Mouse (Mus musculus) hindbrain, postnatal 0 days (tissue): ENCODE data around the gene Engase. TPM values are rescaled to one million over a fixed set of nuclear protein-coding genes. Genes with fewer than 3 reads are reported as not detected.

Experiments
- ATAC-seq: fragments of 200-750 bp; cut with Nextera tagmentation; 2 replicates; pipeline ENCODE4 v1.8.0; 2017; ENCODE audit warnings: mild to moderate bottlenecking, moderate TSS enrichment, moderate library complexity
- DNase-seq: peaks from one replicate; pipeline ENCODE4 v3.0.0-alpha.2; 2015; ENCODE audit warnings: low spot score
- H3K27ac ChIP-seq: fragments of 300-500 bp; sonication (generic); 2 replicates; pipeline ENCODE4 v1.5.1; 2014; ENCODE audit warnings: mild to moderate bottlenecking
- H3K27me3 ChIP-seq: fragments of 300-500 bp; sonication (generic); 2 replicates; pipeline ENCODE4 v1.6.1; 2014; ENCODE audit warnings: low read length, mixed read lengths; ENCODE audit not compliant: insufficient read depth
- H3K36me3 ChIP-seq: fragments of 300-500 bp; sonication (generic); 2 replicates; pipeline ENCODE4 v1.6.1; 2014; ENCODE audit warnings: low read length, mixed read lengths; ENCODE audit not compliant: insufficient read depth
- H3K4me1 ChIP-seq: fragments of 300-500 bp; sonication (generic); 2 replicates; pipeline ENCODE4 v1.6.1; 2014; ENCODE audit warnings: antibody characterized with exemption, low read length, mixed read lengths; ENCODE audit not compliant: insufficient read depth
- H3K4me2 ChIP-seq: fragments of 300-500 bp; sonication (generic); 2 replicates; pipeline ENCODE4 v1.6.1; 2014; ENCODE audit warnings: low read depth, mild to moderate bottlenecking, low read length, moderate library complexity, mixed read lengths
- H3K4me3 ChIP-seq: fragments of 300-500 bp; sonication (generic); 2 replicates; pipeline ENCODE4 v1.5.1; 2014; ENCODE audit warnings: low read length
- H3K9ac ChIP-seq: fragments of 300-500 bp; sonication (generic); replicated peaks from 2 replicates; pipeline ENCODE4 v1.6.1; 2014; ENCODE audit warnings: mild to moderate bottlenecking, low read length, moderate library complexity, mixed read lengths
- H3K9me3 ChIP-seq: fragments of 300-500 bp; sonication (generic); 2 replicates; pipeline ENCODE4 v1.6.1; 2016; ENCODE audit warnings: low read length, mixed read lengths
- CTCF ChIP-seq: IDR thresholded peaks from 2 replicates; pipeline ENCODE4 v1.5.1; 2016; ENCODE audit warnings: antibody characterized with exemption, control low read depth, low read depth
- WGBS: fragments of 180-500 bp; shearing (Covaris S2); extraction: QIAGEN DNeasy Blood & Tissue Kit; methylation state at CpG from one replicate; pipeline ENCODE4 v1.1.7; 2014; 5-methylcytosine and 5-hydroxymethylcytosine counted together
- polyA plus RNA-seq: library from polyadenylated mRNA; unstranded; fragments of >200 nt; fragmentation: Nextera tagmentation; extraction: Ambion mirVana; gene quantifications from 2 replicates; pipeline ENCODE4 v1.2.1, GENCODE M21; 2015
- total RNA-seq: library from RNA; depleted of rRNA; stranded (reverse); fragments of >200 nt; gene quantifications from 2 replicates; pipeline ENCODE4 v1.2.3, GENCODE M21; 2014

Gene Engase
- total and polyA plus RNA-seq, 2 experiments from 2014 or later, result 6.5 to 9.0 TPM

DNA sequence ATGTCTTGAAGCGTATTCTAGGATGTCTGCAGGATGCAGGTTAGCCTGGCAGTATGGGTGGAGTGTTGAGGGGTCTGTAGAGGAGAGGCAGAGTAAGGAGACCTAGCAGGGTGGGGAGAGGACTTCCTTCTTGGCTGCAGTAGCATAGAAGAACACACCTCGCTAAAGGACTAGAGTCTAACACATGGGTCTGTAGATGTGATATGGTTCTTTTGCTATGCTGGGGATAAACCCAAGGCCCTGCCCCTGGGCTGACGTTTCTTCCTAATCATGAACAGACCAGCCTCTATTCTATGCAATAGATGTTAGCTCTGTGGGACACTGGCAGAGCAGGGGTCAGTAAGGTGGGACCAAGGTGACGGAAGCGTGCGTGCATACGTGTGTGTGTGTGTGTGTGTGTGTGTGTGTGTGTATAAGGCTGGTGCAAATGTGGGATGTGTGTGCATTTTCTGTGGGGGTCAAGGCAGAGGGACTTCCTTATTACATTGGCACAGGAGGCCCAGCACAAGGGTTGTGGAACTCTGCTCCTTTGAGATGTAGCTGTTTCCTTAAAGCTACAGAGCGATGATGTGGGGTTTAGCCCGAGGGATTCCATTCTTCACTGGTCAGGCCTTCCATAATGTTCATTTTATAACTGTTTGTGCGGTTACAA lies 7.0 kb upstream of the Engase start:
- Histone ChIP-seq H3K4me3 (no peak overlapping the region), H3K9me3 (no peaks in the 10 kb centered on the region), H3K36me3 (no peaks in the 10 kb centered on the region), H3K4me2 (no peak overlapping the region), H3K27me3 (no peaks in the 10 kb centered on the region), H3K27ac (no peak overlapping the region), H3K4me1 (no peaks in the 10 kb centered on the region), H3K9ac (no peak overlapping the region)
- DNase-seq (no peak), ATAC-seq (no peak)
- 82% methylated on average over 10 of the region's 10 CpGs for WGBS
- TF ChIP-seq CTCF, result no peak

DNA sequence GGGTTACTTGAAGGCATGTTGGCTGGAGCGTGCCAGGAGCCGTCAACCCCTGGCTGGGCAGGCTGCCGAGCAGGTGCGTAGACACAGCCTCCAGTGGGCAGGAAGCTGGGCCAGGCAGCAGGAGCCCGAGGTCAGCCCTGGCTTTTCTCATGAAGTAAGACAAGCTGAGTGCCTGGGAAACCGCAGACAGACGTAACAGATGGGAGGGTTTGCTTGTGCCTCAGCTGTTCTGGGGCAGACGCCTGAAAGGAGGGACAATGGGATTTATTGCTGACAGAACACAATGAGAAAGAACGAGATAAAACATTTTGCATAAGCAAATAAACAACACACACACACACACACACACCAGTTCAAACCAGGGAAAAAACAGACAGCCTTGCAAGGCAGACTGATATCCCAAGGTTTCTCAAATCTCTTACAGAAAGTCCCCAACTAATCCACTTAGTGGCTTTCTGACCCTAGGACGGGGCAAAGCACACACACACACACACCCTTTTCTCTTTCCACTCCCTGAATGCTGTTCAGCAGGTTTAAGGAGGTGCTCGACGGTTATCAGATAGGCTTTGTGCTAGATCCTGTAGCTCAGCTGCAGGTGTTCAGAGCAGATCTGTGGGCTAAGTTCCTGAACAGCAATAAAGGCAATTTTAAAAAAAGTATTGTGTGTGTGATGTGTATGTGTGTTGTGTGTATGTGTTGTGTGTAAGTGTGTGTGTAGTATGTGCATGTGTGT lies 6.2 kb upstream of the Engase start:
- ATAC-seq (no peak), DNase-seq (peak; percentile 53)
- H3K4me1 ChIP-seq, result no peaks in the 10 kb centered on the region
- H3K4me3 ChIP-seq, result no peak overlapping the region
- WGBS, result 18% methylated on average over 12 of the region's 12 CpGs
- no peak for TF ChIP-seq CTCF
- no peak overlapping the region for H3K4me2 ChIP-seq
- no peaks in the 10 kb centered on the region for H3K36me3 ChIP-seq
- 0 out of 2 replicates have a peak overlapping the region, but pooled peaks have one; percentile 16 for H3K27ac ChIP-seq
- H3K9ac ChIP-seq, result no peak overlapping the region
- H3K27me3 ChIP-seq, result no peaks in the 10 kb centered on the region
- H3K9me3 ChIP-seq, result no peaks in the 10 kb centered on the region

DNA sequence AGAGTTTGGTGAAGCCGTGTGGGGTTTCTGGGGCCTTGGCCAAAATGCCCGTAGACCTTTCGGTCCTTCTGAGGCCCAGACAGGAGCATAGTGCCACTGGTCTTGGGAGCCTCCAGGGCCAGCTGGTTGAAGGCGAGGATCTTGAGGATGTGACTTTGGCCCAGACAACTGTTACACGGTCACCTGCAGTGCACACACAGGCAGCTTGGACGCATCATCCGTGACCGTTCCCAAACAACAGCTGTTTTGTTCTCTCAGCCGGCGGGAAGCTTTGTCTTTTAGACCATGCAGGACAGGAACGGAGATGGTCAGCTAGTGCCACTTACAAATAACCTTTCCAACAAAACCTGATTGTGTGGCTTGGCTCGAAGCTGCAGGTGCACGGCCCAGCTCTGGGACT lies 5.0 kb upstream of the Engase start:
- no peaks in the 10 kb centered on the region for H3K36me3 ChIP-seq
- WGBS, result 40% methylated on average over 13 of the region's 13 CpGs
- TF ChIP-seq CTCF, result no peak
- ATAC-seq, result no peak
- H3K27ac ChIP-seq, result no peak overlapping the region
- no peak overlapping the region for H3K4me2 ChIP-seq
- H3K9me3 ChIP-seq, result no peaks in the 10 kb centered on the region
- no peak overlapping the region for H3K9ac ChIP-seq
- no peaks in the 10 kb centered on the region for H3K27me3 ChIP-seq
- DNase-seq, result no peak
- no peak overlapping the region for H3K4me3 ChIP-seq
- H3K4me1 ChIP-seq, result no peaks in the 10 kb centered on the region

DNA sequence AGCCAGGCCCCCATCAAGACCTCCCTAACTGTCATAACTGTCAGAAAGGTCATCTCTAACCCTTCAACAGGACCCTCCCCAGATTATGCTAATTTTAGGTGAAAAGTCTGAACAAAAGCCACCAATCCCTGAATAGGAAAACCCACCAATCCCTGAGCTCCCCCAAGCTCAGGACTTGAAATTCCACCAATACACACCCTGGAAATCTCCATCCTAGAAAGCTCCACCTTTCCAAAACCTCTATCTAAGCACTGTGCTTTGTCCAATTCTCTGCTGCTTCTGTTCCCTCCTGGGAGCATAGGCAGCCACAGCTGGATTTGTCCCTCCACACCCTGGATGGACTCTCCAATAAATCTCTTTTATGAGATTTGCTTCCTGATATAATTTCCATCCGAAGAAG lies 3.5 kb upstream of the Engase start:
- H3K9me3 ChIP-seq, result no peaks in the 10 kb centered on the region
- no peak overlapping the region for H3K4me3 ChIP-seq
- no peak overlapping the region for H3K27ac ChIP-seq
- no peaks in the 10 kb centered on the region for H3K36me3 ChIP-seq
- ATAC-seq (no peak), DNase-seq (no peak)
- 93% methylated on average over 1 of the region's 1 CpGs for WGBS
- no peak overlapping the region for H3K4me2 ChIP-seq
- no peak overlapping the region for H3K9ac ChIP-seq
- H3K27me3 ChIP-seq, result no peaks in the 10 kb centered on the region
- 0 out of 2 replicates have a peak, but pooled peaks cover 7% of the 10 kb centered on the region for H3K4me1 ChIP-seq
- no peak for TF ChIP-seq CTCF

DNA sequence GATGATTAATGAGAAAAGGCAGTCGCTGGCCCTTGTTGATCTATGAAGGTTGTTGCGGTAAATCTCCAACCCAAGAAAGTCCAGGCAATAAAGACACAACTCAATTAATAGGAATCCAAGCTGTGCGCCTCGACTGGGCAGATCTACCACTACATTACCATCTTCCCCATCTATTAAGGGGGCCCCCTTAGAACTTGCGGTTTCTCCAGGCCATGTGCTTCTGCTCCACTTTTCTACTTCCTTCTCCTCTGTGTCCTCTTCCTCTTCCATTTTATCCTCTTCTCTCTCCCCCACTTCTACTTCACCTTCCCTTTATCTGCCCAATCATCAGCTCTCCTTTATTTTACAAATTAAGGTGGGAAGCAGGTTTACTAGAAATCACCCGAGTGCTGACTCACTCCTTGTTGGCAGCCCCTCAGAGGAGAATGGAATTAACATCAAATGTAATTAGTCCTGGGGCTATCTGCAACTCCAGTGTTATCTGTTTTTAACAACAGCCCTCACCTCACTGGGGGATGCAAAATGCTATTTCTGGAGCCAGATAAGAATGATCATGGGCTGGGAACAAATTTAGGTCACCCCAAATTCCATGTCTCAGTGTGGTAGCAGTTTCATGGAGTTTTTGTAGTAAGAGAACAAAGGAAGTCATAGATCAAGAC lies 2.7 kb upstream of the Engase start:
- Histone ChIP-seq H3K4me3 (no peak overlapping the region), H3K27ac (no peak overlapping the region), H3K27me3 (no peaks in the 10 kb centered on the region), H3K9ac (no peak overlapping the region), H3K9me3 (no peaks in the 10 kb centered on the region), H3K4me2 (no peak overlapping the region), H3K4me1 (0 out of 2 replicates have a peak, but pooled peaks cover 7% of the 10 kb centered on the region), H3K36me3 (no peaks in the 10 kb centered on the region)
- WGBS, result 81% methylated on average over 6 of the region's 6 CpGs
- TF ChIP-seq CTCF, result no peak
- DNase-seq (no peak), ATAC-seq (no peak)

DNA sequence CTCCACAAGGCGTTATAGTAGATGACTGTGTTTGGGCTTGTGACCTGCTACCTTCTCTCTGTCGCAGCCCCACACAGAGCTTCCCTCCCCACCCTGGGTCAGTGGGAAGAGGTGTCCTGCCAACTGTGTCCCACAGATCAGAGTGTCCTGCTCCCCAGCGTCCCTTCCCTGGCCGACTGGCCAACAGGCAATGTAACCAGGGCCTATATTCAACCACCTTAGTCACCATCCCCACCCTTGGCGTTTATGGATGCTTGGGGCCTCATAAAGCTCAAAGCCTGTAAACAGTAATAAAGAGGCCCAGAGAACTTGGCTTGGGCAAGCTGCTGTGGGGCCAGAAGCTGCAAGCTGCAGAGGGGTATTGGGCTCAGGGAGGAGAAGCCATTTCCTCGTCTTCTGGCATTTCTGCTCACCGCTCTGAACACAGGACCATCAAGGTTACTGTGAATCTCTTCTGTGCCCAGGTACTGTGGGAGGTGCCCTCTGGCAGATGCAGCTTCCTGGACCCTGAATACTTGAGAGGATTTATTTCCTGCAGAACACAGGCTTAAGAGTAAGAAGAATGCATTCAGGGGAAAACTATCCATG lies 1.0 kb upstream of the Engase start:
- no peak overlapping the region for H3K9ac ChIP-seq
- no peaks in the 10 kb centered on the region for H3K36me3 ChIP-seq
- 0 out of 2 replicates have a peak, but pooled peaks cover 7% of the 10 kb centered on the region for H3K4me1 ChIP-seq
- WGBS, result 94% methylated on average over 7 of the region's 7 CpGs
- no peak overlapping the region for H3K4me3 ChIP-seq
- H3K27me3 ChIP-seq, result no peaks in the 10 kb centered on the region
- DNase-seq, result no peak
- no peak for TF ChIP-seq CTCF
- H3K4me2 ChIP-seq, result no peak overlapping the region
- no peak for ATAC-seq
- H3K27ac ChIP-seq, result no peak overlapping the region
- H3K9me3 ChIP-seq, result no peaks in the 10 kb centered on the region
